Mouse (Mus musculus) gastrocnemius, postnatal 10 days (tissue): ENCODE measurements around the gene Crispld2. TPM values are rescaled to one million over a fixed set of nuclear protein-coding genes. Genes with fewer than 3 reads are reported as not detected.

Experiments used
- DNase-seq: peaks from one replicate; pipeline ENCODE4 v3.0.0; 2021; ENCODE audit warnings: mixed read lengths
- total RNA-seq, 2 experiments: library from RNA; stranded (reverse); gene quantifications; 2 replicates each; pipeline ENCODE4 v1.2.3; 2021

Crispld2 gene
- total RNA-seq, 2 experiments from 2014 or later, result 3.9 to 5.3 TPM

DNA sequence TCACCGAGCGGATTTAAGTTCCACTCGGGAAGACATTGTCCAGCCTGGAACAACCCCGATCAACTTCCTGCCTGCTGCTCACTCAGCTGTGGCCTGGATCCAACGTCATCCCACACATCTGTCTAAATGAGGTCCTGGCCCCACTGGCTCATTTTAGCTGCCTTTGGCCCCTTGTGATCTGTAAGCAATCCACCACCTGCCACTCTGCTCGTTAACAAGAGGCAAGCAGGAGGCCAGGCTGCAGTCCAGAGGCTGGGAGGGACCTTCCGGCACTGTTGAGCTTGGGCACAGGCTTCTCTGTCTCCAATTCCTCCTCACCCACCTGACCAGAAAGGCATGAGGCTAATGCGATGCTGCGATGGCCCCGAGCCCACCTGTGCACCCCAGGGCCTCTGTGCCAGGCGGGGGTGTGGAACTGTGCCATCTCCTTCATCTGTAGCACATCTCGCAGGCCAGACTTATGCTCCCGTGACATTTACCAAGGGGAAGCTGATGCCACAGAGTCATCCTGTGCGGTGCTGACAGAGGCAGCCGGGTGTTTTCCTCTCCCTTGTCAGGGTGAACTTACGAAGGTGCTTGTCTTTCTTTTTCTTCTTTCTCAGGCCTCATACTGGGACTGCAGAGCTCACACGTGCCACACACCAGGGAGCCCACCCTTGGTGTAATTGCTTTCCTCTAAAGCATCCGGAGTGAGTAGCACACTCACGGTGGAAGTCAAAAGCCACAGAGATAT is 75.9 kb downstream of the Crispld2 start:
- peak; percentile 73 for DNase-seq

- DNase-seq, result peak; percentile 88
Observed at GRCm38 (mm10) chr8:120071684-120072083, 79.4 kb downstream of the Crispld2 start.

DNA sequence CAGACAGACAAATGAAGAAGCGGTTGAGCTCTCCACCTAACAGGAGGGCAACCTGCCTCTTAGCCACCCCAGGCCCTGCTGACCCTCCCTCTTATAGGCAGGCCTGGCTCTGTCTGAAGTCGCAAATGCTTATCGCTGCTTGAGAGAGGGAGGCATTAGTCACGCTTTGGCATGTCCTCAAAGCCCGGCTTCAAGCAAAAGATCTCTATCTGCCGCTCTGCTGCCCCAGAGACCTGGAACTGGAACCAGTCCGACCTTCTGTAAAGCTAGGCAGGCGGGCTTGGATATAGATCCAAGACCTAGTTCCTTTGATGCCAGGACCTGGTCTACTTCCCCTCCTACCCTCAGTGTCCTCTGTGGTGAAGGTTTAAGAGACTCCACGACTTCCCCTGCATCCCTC is 80.0 kb downstream of the Crispld2 start:
- DNase-seq, result no peak

DNA sequence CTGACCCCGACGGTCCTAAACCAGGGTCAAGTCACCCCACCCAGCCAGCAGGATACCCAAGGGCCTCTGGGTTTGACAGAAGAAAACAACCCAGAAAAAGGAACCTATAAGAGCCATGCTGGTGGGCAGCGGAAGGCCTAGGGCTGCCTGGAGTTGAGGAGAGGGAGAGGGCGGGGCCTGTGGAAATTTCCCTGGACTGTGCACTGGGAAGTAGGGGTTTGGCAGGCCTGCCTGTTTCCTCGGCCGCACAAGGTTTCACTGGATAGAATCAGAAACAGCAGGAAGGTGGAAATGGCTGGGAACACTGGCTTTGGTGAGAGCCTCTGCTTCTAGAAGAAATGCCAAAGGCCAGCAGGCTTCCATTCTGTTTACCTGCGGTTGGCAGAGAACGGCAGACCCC is 80.6 kb downstream of the Crispld2 start:
- DNase-seq, result peak; percentile 45

DNA sequence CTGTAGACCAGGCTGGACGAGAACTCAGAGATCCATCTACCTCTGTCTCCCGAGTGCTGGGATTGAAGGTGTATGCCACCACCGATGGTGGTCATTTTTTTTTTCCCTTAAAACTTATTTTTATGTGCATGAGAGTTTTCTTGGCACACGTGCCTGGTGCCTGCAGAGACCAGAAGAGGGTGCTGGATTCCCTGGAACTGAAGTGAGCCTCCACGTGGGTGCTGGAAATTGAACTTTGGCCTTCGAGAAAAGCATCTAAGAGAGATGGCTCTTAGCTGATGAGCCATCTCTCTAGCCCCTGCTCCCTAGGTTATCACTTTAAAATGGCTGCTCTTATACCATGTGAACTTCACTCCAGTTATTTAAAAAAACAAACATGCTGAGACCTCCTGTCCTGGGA is 82.3 kb downstream of the Crispld2 start:
- no peak for DNase-seq

DNA sequence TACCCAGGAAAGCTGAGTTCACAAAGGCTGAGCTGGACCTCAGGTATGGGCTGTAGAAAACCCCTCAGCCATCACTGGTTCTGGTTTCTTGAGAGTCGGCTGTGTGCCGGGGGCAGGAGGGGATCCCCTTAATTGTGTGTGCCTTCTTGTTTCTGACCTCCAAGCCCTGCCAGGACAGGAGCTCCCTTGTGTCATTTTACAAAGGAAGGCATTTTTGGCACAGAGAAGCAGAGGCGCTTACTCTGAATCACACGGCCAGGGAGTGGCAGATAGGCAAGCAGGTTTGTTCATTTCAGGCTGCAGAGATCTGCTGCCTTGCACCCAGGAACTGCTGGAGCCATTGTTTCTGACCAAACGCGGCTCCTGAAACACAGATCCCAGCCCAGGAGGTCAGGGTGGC is 83.1 kb downstream of the Crispld2 start:
- no peak for DNase-seq

DNA sequence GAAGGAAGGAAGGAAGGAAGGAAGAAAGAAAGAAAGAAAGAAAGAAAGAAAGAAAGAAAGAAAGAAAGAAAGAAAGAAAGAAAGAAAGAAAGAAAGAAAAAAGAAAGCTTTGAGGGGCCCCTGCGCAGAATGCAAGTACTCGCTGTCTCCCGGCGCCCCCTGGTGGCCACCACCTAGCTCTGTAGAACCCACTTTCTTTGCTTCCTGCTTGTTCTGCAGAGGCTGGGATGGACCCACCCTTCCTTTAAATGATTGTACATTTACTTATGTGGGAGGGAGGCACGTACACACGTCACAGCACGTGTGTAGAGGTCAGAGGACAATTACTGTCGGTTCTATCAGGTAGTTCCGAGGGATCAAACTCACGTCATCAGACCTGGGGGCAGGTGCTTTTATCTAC is 85.8 kb downstream of the Crispld2 start:
- DNase-seq, result peak; percentile 91

- no peak for DNase-seq
Observed at GRCm38 (mm10) chr8:120079361-120079760, 87.1 kb downstream of the Crispld2 start.

DNA sequence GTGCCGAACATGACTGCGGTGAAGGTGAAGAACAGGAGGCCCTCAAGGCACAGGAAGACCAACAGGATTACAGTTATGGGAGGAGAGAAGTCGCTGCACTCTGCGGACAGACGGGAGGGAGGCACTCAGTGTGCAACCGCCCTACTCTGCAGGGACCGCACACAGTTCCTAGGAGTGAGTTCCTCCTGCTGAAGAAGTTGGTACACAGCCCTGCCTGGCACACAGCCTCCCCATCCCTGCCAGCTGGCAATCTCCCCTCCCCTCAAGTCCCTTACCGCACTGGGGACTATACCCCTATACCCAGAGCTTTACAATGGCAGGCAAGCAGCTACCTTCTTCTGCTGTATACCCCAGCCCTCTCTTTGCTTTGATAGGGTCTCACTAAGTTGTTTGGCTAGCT is 91.0 kb downstream of the Crispld2 start:
- no peak for DNase-seq

DNA sequence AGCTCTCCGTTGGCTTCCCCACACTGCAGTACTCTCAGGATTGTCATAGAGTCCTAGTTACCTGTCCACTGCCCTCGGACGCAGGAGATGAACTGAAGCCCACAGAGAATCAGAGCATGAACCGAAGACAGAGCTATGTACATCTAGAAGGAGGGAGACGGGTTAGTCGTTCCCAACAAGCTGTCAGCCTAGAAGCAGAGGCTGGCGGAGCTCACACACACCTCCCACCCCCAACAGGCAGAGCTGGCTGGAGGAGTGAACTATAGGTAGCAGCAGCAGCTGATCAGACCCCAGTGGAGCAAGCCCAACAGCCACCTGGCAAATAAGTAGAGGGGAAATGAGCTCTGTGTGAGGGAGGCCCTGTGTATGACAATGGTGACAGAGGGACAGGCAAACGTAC is 92.5 kb downstream of the Crispld2 start:
- no peak for DNase-seq

DNA sequence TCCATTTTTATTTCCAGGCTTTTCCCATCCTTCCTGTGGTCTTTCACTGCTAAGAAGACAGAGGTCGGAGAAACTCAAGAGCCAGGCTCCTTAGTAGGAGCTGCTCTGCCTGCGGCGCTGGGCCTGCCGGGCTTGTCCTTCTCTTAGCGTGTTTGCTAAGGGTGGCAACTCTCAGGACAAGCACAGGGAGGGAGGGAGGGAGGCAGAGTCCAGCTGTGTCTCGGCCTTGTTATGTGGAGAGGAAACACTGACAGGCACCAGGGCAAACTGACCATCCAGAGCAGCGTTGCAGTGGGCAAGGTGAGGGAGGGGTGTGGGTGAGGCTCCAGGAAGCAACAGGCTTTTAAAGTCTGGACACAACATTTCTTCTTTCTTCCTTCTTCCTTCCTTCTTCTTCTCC is 97.3 kb downstream of the Crispld2 start:
- no peak for DNase-seq

- no peak for DNase-seq
Observed at GRCm38 (mm10) chr8:120091032-120091431, 98.8 kb downstream of the Crispld2 start.

GRCm38 (mm10) chr8:120093103-120093502 is 100.9 kb downstream of the Crispld2 start:
- DNase-seq, result no peak

DNA sequence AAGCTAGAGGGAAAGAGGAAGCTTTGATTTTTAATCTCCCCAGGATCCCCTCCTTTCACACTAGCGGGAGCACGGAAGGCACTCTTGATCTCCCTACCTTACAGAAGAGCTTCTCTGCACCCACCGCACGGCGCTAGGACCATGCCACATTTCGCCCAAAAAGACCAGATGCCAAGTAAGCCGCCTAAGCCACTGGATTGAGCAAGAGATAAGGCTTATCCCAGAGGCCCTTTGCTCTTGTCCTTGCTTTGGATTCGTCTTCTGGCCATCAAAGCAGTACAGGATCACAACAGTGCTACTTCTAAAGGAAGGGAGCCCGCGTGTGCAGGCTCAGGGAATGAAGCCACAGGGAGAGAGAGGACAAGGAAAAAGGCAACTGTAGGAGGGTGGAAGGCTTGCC is 102.6 kb downstream of the Crispld2 start:
- DNase-seq, result no peak

DNA sequence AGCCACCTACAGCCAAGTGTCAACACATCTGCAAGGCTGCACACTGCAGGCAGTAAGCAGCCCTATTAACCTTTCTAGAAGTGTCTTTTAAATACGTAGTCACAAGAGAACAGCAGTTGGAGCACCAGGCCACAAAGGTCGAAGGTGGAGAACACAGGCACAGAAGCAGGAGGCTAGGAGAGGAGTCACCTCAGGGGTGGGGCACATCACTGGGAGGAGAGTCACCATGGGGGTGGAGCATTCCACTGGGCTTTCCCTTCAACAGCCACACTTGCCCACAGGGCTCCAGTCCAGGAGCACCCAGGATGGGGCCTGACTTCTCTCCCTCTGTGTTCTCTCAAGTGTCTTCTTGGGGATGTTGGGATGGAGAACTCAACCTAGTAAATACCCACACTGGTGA is 104.2 kb downstream of the Crispld2 start:
- DNase-seq, result no peak

DNA sequence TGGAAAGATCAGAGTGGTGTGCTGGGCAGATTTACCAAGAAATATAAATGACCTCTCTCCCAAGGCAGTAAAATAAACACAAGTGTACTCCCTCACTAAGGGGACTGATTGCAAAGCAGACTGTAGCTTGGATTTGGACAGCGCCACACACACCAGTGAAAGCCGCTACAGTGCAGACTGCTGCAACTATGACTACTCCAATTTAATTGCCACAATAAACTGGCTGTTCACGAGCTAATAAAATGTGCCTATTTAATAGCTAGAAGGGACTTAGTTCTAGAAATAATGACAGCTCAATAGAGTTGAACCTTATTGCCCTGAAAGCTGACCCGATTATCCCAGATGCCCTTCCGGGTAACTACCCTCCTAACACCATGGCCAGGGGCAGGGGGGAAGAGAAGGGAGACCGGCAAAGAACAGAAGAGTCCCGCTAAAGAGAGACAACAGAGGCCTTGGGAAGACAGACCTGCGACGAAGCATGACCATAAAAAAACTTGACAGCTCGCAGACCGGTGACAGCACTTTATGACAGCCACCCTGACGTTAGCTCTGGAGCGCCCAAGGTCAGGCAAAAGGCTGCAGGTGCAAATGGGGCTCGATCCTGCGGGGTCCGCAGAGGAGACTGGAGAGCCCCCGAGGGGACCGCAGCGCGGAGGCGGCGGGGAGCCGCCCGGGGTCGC is 108.3 kb downstream of the Crispld2 start:
- no peak for DNase-seq

GRCm38 (mm10) chr8:120101068-120101972 is 109.1 kb downstream of the Crispld2 start, which contains the start of gene Zdhhc7:
Gene Zdhhc7 (minus strand): TSS chr8:120101482.
- DNase-seq, result peak; percentile 82

Other genes starting within 250 kb of the Crispld2 start
- 1 to 10 TPM; 4.7 to 5.2 TPM for gene Tldc1, start 214.0 kb upstream of the Crispld2 start, total RNA-seq
- gene Cotl1, start 151.9 kb upstream of the Crispld2 start, total RNA-seq, result 10 to 100 TPM; 38.3 to 41.8 TPM
- 1 to 10 TPM; 2.9 to 3.9 TPM for gene Klhl36, start 130.2 kb upstream of the Crispld2 start, total RNA-seq
- 10 to 100 TPM; 57.4 to 65.4 TPM for gene Usp10, start 82.1 kb upstream of the Crispld2 start, total RNA-seq
- 1 to 10 TPM; 2.9 to 6.0 TPM for gene Gm20388, start 81.6 kb upstream of the Crispld2 start, total RNA-seq
- gene Zdhhc7, start 109.0 kb downstream of the Crispld2 start, total RNA-seq, result 10 to 100 TPM; 23.1 to 24.5 TPM
- gene 6430548M08Rik, start 121.7 kb downstream of the Crispld2 start, total RNA-seq, result 10 to 100 TPM in 1 of 2 experiments, 1 to 10 TPM in 1; 9.3 to 11.2 TPM
- not detected for gene Fam92b, start 185.0 kb downstream of the Crispld2 start, total RNA-seq
- 10 to 100 TPM; 25.5 to 38.6 TPM for gene Gse1, start 236.0 kb downstream of the Crispld2 start, total RNA-seq